Mouse (Mus musculus) thymus, postnatal 4 days (tissue): ENCODE measurements around the gene Mup12.
"Not testable (repeated sequence)": the region's sequence is repeated elsewhere in the genome, so short reads cannot be mapped to it uniquely, and the experiment has no call there.

Experiments used
- DNase-seq: peaks from one replicate; pipeline ENCODE4 v3.0.0; 2021

Gene Mup12

DNA sequence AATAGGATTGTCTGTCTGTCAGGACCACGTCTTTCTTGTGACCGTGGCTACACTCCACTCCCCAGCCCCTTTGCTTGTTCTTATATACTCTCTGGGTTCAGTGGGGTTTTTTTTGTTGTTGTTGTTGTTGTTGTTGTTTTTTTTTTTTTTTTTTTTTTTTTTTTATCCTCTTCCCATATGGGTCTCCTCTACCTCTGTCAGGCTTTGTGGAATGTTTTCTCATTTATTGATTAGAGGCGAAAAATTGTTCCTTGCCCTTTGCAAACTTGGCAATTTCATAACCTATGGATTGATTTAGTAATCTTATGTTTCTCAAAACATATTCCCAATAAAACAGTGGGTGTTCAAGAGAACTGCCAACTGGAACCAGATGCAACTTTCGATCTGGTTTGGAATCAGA, at the start of gene Mup12:
Mup12 (minus strand) TSS at position 101 of the 400 bp plus-strand sequence.
- DNase-seq, result not testable (repeated sequence)
